8 mouse cellular contexts compared by ENCODE assay signal in the genomic region with DNA sequence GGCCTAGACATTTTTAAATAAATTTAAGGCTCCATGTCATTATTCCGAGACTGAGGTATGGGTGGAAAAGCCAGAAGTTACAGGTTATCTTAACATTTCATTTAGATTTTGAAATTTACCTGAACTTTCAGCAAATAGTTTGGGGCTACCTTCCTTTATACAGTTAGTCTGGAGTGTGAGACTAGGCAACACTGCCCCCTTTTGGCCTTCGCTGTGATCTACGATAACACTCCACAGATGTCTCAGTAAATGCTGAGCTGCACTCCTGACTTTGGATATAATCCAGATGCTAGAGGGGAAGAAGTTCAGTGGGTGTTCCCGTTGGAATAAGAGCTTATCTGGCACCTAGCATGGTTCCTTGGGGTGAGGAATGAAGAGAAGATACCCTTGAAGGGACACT.
DNase-seq lines count a peak whose midpoint lies in the region; ATAC-seq and TF ChIP-seq lines count a peak whose summit lies in the region.
"Had no signal": no experiment of that assay in that cellular context is flagged by ENCODE, and none has a peak within 500 bp of the region (broad histone marks: within the 10 kb centered on the region; RNA-seq: fewer than 3 reads in every experiment).

No protein-coding gene starts in this region.

- no peak for TF ChIP-seq EP300 in lung, postnatal 0 days (IDR thresholded peaks at IDR 0.05)

- H3K27me3 ChIP-seq in lung, embryonic 14.5 days (ENCODE audit: insufficient read depth, low read length): no peaks in the 10 kb centered on the region
- no peaks in the 10 kb centered on the region for H3K27me3 ChIP-seq in lung, postnatal 0 days (replicated peaks; ENCODE audit: insufficient read depth, low read length)
- no peaks in the 10 kb centered on the region for H3K27me3 ChIP-seq in midbrain, embryonic 13.5 days
- H3K27me3 ChIP-seq: megakaryocyte, embryonic 14.5 days had no signal

- ATAC-seq in lung, embryonic 14.5 days (ENCODE audit: insufficient read depth): no peak
- no peak for ATAC-seq in lung, postnatal 0 days
- peak; percentile 56; the same call in 1 of the 2 replicates for ATAC-seq in midbrain, embryonic 13.5 days

- no peak overlapping the region for H3K9ac ChIP-seq in lung, embryonic 14.5 days
- no peak overlapping the region for H3K9ac ChIP-seq in lung, postnatal 0 days (replicated peaks; ENCODE audit: low read depth)
- no peak overlapping the region for H3K9ac ChIP-seq in midbrain, embryonic 13.5 days (replicated peaks)

- peak; percentile 43 for TF ChIP-seq CTCF in lung, embryonic 14.5 days (IDR thresholded peaks at IDR 0.05; ENCODE audit: low read depth)
- TF ChIP-seq CTCF in lung, postnatal 0 days (IDR thresholded peaks at IDR 0.05): no peak; the same call in 1 of the 2 replicates
- TF ChIP-seq CTCF in embryonic fibroblast, embryonic 13.5 days (IDR thresholded peaks at IDR 0.05; ENCODE audit: borderline replicate concordance, insufficient read depth, low read length): peak; percentile 34; the same call in 1 of the 2 replicates

- no peaks in the 10 kb centered on the region for H3K9me3 ChIP-seq in lung, embryonic 14.5 days (ENCODE audit: low read depth, low read length)
- no peaks in the 10 kb centered on the region for H3K9me3 ChIP-seq in lung, postnatal 0 days (ENCODE audit: low read length)
- H3K9me3 ChIP-seq in midbrain, embryonic 13.5 days: no peaks in the 10 kb centered on the region

- WGBS in lung, embryonic 14.5 days: 40% methylated on average over 4 of the region's 4 CpGs
- WGBS in lung, postnatal 0 days: 43% methylated on average over 4 of the region's 4 CpGs
- 44% methylated on average over 4 of the region's 4 CpGs for whole genome bisulfite sequencing in midbrain, embryonic 13.5 days

- no peaks in the 10 kb centered on the region for H3K4me1 ChIP-seq in lung, embryonic 14.5 days (ENCODE audit: insufficient read depth)
- no peaks in the 10 kb centered on the region for H3K4me1 ChIP-seq in lung, postnatal 0 days (ENCODE audit: insufficient read depth, low read depth, low read length)
- peaks cover 2% of the 10 kb centered on the region; the same call in 1 of the 2 replicates for H3K4me1 ChIP-seq in embryonic fibroblast, embryonic 13.5 days (ENCODE audit: control insufficient read depth, insufficient read depth, low read length)
- no peaks in the 10 kb centered on the region for H3K4me1 ChIP-seq in midbrain, embryonic 13.5 days (replicated peaks)
- H3K4me1 ChIP-seq: megakaryocyte, embryonic 14.5 days had no signal

- no peaks in the 10 kb centered on the region for H3K36me3 ChIP-seq in lung, embryonic 14.5 days (ENCODE audit: insufficient read depth)
- H3K36me3 ChIP-seq in lung, postnatal 0 days (ENCODE audit: insufficient read depth, low read length): no peaks in the 10 kb centered on the region
- no peaks in the 10 kb centered on the region for H3K36me3 ChIP-seq in midbrain, embryonic 13.5 days

- H3K4me3 ChIP-seq in lung, embryonic 14.5 days (ENCODE audit: low read depth, low read length): no peak overlapping the region
- H3K4me3 ChIP-seq in lung, postnatal 0 days (ENCODE audit: low read depth, low read length): no peak overlapping the region
- H3K4me3 ChIP-seq in embryonic fibroblast, embryonic 13.5 days (ENCODE audit: insufficient read depth, low read length): no peak overlapping the region
- no peak overlapping the region for H3K4me3 ChIP-seq in midbrain, embryonic 13.5 days (replicated peaks)
- H3K4me3 ChIP-seq: megakaryocyte, embryonic 14.5 days had no signal

- no peak overlapping the region for H3K4me2 ChIP-seq in lung, embryonic 14.5 days
- no peak overlapping the region for H3K4me2 ChIP-seq in lung, postnatal 0 days (replicated peaks; ENCODE audit: low read depth, low read length)
- H3K4me2 ChIP-seq in midbrain, embryonic 13.5 days (replicated peaks): no peak overlapping the region

- DNase-seq in lung, embryonic 14.5 days: peak; percentile 54
- DNase-seq in lung, postnatal 0 days (ENCODE audit: low spot score): no peak
- peak; percentile 4 for DNase-seq in adrenal gland, adult 8-10 months
- peak; percentile 17 for DNase-seq in kidney, postnatal 14 days
- DNase-seq in spleen, postnatal 36 days (ENCODE audit: low spot score in 2 of 2): no peak

- no peak overlapping the region for H3K27ac ChIP-seq in lung, embryonic 14.5 days (ENCODE audit: low read depth)
- H3K27ac ChIP-seq in lung, postnatal 0 days (ENCODE audit: low read length): no peak overlapping the region
- no peak overlapping the region for H3K27ac ChIP-seq in embryonic fibroblast, embryonic 13.5 days (ENCODE audit: insufficient read depth, low read length)
- no peak overlapping the region for H3K27ac ChIP-seq in midbrain, embryonic 13.5 days

- TF ChIP-seq POLR2A in embryonic fibroblast, embryonic 13.5 days (IDR thresholded peaks at IDR 0.05; ENCODE audit: low read depth, low read length): no peak

Comparison
In these comparisons a context has a peak if more than half of its experiments do, and no peak if none do; other contexts are left out.
1. DNase-seq: peak in lung, embryonic 14.5 days (single experiment), adrenal gland, adult 8-10 months (single experiment) and kidney, postnatal 14 days (single experiment); none in lung, postnatal 0 days (single experiment) and spleen, postnatal 36 days (0 of 2).